Mouse (Mus musculus) forebrain, embryonic 13.5 days (tissue): ENCODE data around the gene Lgals1. TPM values are rescaled to one million over a fixed set of nuclear protein-coding genes. Genes with fewer than 3 reads are reported as not detected.
A peak's percentile ranks its signal among the peaks of the same experiment; 100 is the strongest.

ENCODE experiments used
- ATAC-seq: fragments of 200-750 bp; cut with Nextera tagmentation; 2 replicates; pipeline ENCODE4 v1.8.0; 2017
- H3K27ac ChIP-seq: fragments of 300-500 bp; sonication (generic); 2 replicates; pipeline ENCODE4 v1.5.1; 2015; ENCODE audit warnings: inconsistent platforms, mild to moderate bottlenecking, moderate library complexity
- H3K27me3 ChIP-seq: fragments of 300-500 bp; sonication (generic); 2 replicates; pipeline ENCODE4 v1.6.1; 2015; ENCODE audit warnings: mild to moderate bottlenecking, inconsistent platforms
- H3K36me3 ChIP-seq: fragments of 300-500 bp; sonication (generic); 2 replicates; pipeline ENCODE4 v1.6.1; 2015; ENCODE audit warnings: mild to moderate bottlenecking, inconsistent platforms; ENCODE audit not compliant: poor library complexity, severe bottlenecking
- H3K4me1 ChIP-seq: fragments of 300-500 bp; sonication (generic); 2 replicates; pipeline ENCODE4 v1.6.1; 2015; ENCODE audit warnings: inconsistent platforms
- H3K4me2 ChIP-seq: fragments of 300-500 bp; sonication (generic); 2 replicates; pipeline ENCODE4 v1.6.1; 2015; ENCODE audit warnings: inconsistent platforms, mild to moderate bottlenecking, moderate library complexity
- H3K4me3 ChIP-seq: fragments of 300-500 bp; sonication (generic); 2 replicates; pipeline ENCODE4 v1.5.1; 2015; ENCODE audit warnings: mild to moderate bottlenecking, inconsistent platforms
- H3K9ac ChIP-seq: fragments of 300-500 bp; sonication (generic); 2 replicates; pipeline ENCODE4 v1.6.1; 2015; ENCODE audit warnings: mild to moderate bottlenecking, inconsistent platforms
- H3K9me3 ChIP-seq: fragments of 300-500 bp; sonication (generic); replicated peaks from 2 replicates; pipeline ENCODE4 v1.6.1; 2016; ENCODE audit warnings: inconsistent platforms
- WGBS: fragments of 180-500 bp; shearing (Covaris S2); methylation state at CpG from one replicate; pipeline ENCODE4 v1.1.7; 2015; 5-methylcytosine and 5-hydroxymethylcytosine counted together
- polyA plus RNA-seq: library from polyadenylated mRNA; unstranded; fragments of >200 nt; fragmentation: Nextera tagmentation; extraction: Ambion mirVana; gene quantifications from 2 replicates; pipeline ENCODE4 v1.2.1, GENCODE M21; 2015

Lgals1 gene
- polyA plus RNA-seq, 1 experiment from 2014 or later = 110 TPM

DNA sequence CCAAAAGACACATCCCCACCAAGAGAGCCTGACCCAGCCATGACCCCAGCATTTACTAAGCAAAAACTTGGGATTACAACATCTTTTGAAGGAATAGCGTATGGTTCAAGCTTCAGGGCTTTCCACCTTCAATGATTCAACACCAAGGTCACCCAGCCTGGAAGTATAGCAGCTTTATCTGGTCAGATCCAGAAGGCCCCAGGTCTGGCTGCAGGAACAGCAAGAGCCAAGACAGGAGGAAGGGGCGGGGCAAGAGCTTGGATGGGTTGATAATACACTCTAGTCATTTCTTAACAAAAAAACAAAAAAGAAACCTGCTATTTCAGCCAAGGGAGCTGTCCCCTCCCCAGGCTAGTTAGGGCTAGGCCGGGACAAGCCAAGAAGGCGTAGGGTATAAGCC, 29.0 kb upstream of the Lgals1 start:
- no peak for ATAC-seq
- Histone ChIP-seq H3K4me2 (no peak overlapping the region), H3K27ac (no peak overlapping the region), H3K36me3 (peaks cover 28% of the 10 kb centered on the region), H3K4me3 (no peak overlapping the region), H3K27me3 (peaks cover 27% of the 10 kb centered on the region), H3K4me1 (peaks cover 17% of the 10 kb centered on the region), H3K9ac (no peak overlapping the region), H3K9me3 (no peaks in the 10 kb centered on the region)
- 91% methylated on average over 4 of the region's 4 CpGs for WGBS

DNA sequence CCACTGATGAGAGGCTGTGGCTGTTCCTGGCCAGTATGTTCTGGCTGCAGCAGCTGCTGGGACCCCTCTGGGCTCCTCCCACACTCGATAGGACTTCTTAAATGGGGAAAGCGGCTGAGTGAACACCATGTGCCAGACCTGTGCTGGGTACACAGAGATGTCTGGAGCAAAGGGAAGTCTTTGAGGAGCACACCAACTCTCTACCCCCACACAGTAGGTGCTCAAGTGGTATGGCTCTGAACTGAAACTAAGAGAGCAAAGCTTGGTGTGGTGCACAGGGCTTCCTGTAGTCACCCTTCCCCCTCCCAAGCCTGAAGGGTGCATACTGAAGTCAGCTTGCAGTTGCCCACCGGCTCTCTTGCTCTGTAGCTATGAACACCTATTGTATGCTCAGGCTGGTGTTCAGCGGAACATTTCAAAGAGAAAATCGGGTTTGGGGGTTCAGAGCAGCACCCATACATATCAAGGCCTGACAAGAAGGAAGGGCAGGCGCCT, 28.0 kb upstream of the Lgals1 start:
- H3K27me3 ChIP-seq = peaks cover 27% of the 10 kb centered on the region
- H3K4me2 ChIP-seq = 0 out of 2 replicates have a peak overlapping the region, but pooled peaks have one; percentile 90
- no peak overlapping the region for H3K9ac ChIP-seq
- H3K4me3 ChIP-seq = no peak overlapping the region
- H3K27ac ChIP-seq = no peak overlapping the region
- 54% methylated on average over 6 of the region's 6 CpGs for WGBS
- no peak for ATAC-seq
- no peaks in the 10 kb centered on the region for H3K9me3 ChIP-seq
- peaks cover 18% of the 10 kb centered on the region for H3K36me3 ChIP-seq
- peaks cover 17% of the 10 kb centered on the region for H3K4me1 ChIP-seq

DNA sequence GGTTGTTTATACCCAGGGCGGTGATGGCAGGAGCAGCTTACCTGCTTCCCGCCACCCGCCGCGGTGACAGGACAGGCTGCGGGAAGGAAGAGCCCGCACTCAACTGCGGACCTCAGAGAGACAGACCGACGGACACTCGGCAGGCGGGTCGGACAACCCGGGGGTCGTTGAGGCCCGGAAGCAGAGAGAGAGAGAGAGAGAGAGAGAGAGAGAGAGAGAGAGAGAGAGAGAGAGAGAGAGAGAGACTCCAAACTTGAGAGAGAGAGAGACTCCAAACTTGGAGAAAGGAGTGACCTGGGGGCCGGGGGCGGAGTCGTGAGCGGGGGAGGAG, 27.2 kb upstream of the Lgals1 start, which contains the start of gene Gm49510:
Gene Gm49510 (plus strand): TSS at position 259 of the 331 bp plus-strand sequence.
- H3K9me3 ChIP-seq = no peaks in the 10 kb centered on the region
- peak within 1 kb of the TSS; percentile 71 for H3K9ac ChIP-seq
- H3K4me1 ChIP-seq = peaks cover 17% of the 10 kb centered on the region
- peaks cover 27% of the 10 kb centered on the region for H3K27me3 ChIP-seq
- H3K4me2 ChIP-seq = peak within 1 kb of the TSS; percentile 90
- peak within 1 kb of the TSS; percentile 53 for H3K4me3 ChIP-seq
- H3K36me3 ChIP-seq = peaks cover 10% of the 10 kb centered on the region; the same call in 1 of the 2 replicates
- H3K27ac ChIP-seq = no peak within 1 kb of the TSS
- no peak for ATAC-seq
- under 1% methylated on average over 17 of the region's 20 CpGs for WGBS

DNA sequence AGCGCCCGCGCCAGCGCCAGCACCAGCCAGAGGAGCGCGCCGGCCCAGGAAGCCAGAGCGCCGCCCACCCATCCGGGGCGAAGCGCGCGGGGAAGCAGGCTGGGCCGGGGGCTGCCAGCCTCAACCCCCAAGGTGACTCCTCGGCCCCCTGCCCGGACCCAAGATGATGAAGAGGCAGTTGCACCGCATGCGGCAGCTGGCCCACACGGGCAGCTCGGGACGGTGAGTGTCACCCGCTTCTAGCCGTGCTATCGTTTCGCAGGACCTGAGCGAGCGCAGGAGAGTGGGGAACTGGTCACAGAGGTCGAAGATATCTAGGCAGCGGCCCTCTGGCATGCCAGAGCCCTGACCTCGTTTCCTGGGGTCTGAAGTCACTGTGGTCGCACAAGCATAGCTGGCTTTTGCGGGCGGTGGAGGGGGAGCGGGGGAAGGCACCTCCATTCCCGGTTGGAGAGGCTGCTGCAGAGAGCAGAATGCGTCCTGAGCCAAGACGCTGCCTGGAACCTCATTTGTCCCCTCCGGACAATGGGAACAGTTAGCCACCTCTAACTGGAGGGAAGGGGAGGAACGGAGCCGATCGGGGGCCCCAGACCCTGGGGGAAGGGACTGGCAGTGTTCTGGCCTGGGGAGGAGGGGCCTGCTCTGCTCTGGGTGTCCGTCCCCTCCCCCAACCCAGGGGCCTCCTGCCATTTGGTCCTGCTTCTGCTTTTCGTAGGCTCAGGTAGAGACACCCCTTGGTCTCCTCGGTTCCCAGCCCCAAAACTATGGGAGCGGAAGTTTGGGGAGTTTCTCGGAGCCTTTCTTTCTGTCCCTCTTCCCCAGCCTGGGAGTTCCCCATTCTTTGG, 26.6 kb upstream of the Lgals1 start, which contains the start of gene Sh3bp1:
Gene Sh3bp1 (plus strand): TSS at position 29 of the 845 bp plus-strand sequence.
- peaks cover 7% of the 10 kb centered on the region; the same call in 1 of the 2 replicates for H3K36me3 ChIP-seq
- no peak within 1 kb of the TSS for H3K27ac ChIP-seq
- no peak for ATAC-seq
- H3K4me2 ChIP-seq = peak within 1 kb of the TSS; percentile 90
- peaks cover 27% of the 10 kb centered on the region for H3K27me3 ChIP-seq
- H3K4me1 ChIP-seq = peaks cover 17% of the 10 kb centered on the region
- WGBS = 1% methylated on average over 47 of the region's 47 CpGs
- peak within 1 kb of the TSS; percentile 53 for H3K4me3 ChIP-seq
- H3K9me3 ChIP-seq = no peaks in the 10 kb centered on the region
- peak within 1 kb of the TSS; percentile 71 for H3K9ac ChIP-seq

DNA sequence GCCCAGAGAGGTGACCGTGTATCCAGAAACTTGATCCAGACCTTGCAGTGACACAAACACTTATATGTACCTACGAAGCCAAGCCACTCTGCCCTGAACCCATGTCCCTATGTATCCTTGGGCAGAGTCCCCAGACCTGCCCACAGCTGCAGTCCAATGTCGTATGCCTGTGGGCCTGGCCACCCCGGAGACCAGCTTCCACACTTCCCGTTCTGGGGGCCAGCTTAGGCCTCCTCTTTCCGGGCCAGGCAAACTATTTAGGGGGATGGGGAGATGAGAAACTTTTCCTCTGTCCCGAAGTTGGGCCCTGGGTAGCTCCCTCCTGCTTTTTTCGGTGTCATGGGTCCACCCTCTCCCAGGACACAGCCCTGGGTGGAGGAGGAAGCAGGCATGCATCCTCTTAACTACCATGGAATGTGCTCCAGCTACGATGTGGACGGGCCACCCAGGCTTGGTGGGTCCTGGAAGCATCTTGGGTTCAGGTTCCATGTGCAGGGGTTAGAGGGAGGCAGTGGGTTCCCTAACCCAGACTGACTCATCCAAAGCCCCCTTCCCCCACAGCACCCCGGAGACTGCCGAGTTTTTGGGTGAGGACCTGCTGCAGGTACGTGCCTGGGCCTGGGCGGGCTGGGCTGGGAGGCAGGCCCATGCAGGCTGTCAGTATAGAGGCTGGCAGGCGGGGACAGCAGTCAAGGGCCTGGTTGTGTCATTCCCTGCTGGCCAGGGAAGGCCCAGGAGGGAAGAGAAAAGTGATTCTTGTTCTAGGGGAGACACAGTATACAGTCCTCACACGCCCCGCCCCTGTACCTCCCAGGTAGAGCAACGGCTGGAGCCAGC, 25.7 kb upstream of the Lgals1 start:
- Histone ChIP-seq H3K4me3 (peak overlapping the region; percentile 53), H3K4me2 (peak overlapping the region; percentile 90), H3K36me3 (no peaks in the 10 kb centered on the region), H3K4me1 (peaks cover 17% of the 10 kb centered on the region), H3K27me3 (peaks cover 27% of the 10 kb centered on the region), H3K9ac (peak overlapping the region; percentile 71; the same call in 1 of the 2 replicates), H3K27ac (no peak overlapping the region), H3K9me3 (no peaks in the 10 kb centered on the region)
- WGBS = 24% methylated on average over 18 of the region's 18 CpGs
- ATAC-seq = no peak

GRCm38 (mm10) chr15:78901422-78901789, 25.1 kb upstream of the Lgals1 start:
- peaks cover 27% of the 10 kb centered on the region for H3K27me3 ChIP-seq
- no peak overlapping the region; the same call in 1 of the 2 replicates for H3K4me2 ChIP-seq
- ATAC-seq = no peak
- 24% methylated on average over 8 of the region's 8 CpGs for WGBS
- H3K4me1 ChIP-seq = peaks cover 17% of the 10 kb centered on the region
- no peak overlapping the region for H3K4me3 ChIP-seq
- no peak overlapping the region for H3K27ac ChIP-seq
- no peaks in the 10 kb centered on the region for H3K36me3 ChIP-seq
- H3K9ac ChIP-seq = 0 out of 2 replicates have a peak overlapping the region, but pooled peaks have one; percentile 7
- no peaks in the 10 kb centered on the region for H3K9me3 ChIP-seq

- Histone ChIP-seq H3K36me3 (no peaks in the 10 kb centered on the region), H3K4me3 (no peak overlapping the region), H3K4me1 (peaks cover 17% of the 10 kb centered on the region), H3K9ac (no peak overlapping the region), H3K9me3 (no peaks in the 10 kb centered on the region), H3K4me2 (no peak overlapping the region), H3K27me3 (peaks cover 26% of the 10 kb centered on the region), H3K27ac (no peak overlapping the region)
- ATAC-seq = peak; percentile 33; the same call in 1 of the 2 replicates
- WGBS = 3% methylated on average over 2 of the region's 2 CpGs
Observed at GRCm38 (mm10) chr15:78903243-78903642, 23.3 kb upstream of the Lgals1 start.

DNA sequence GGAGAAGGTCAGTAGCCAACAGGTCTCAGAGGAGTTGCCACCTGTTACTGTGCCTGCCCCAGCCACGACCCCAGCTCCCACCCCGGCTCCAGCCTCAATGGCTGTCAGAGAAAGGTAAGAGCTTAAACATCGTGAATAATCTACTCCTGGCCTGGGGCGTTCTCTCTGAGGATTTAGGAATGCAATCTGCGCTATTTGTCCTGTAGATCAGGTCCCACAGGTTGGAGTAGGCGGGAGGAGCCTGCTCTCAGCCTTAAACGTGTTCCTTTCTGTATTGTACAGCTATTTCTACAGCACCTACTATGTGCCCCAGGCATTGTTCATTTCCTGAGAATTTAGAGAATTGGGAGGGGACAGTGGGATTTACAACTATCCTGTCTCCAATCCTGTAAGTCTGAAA, 18.1 kb upstream of the Lgals1 start:
- H3K36me3 ChIP-seq = no peaks in the 10 kb centered on the region
- no peak overlapping the region for H3K9ac ChIP-seq
- H3K27me3 ChIP-seq = no peaks in the 10 kb centered on the region
- no peak for ATAC-seq
- H3K4me1 ChIP-seq = peaks cover 9% of the 10 kb centered on the region; the same call in 1 of the 2 replicates
- no peaks in the 10 kb centered on the region for H3K9me3 ChIP-seq
- no peak overlapping the region for H3K4me3 ChIP-seq
- WGBS = 86% methylated on average over 7 of the region's 7 CpGs
- H3K27ac ChIP-seq = no peak overlapping the region
- no peak overlapping the region for H3K4me2 ChIP-seq

DNA sequence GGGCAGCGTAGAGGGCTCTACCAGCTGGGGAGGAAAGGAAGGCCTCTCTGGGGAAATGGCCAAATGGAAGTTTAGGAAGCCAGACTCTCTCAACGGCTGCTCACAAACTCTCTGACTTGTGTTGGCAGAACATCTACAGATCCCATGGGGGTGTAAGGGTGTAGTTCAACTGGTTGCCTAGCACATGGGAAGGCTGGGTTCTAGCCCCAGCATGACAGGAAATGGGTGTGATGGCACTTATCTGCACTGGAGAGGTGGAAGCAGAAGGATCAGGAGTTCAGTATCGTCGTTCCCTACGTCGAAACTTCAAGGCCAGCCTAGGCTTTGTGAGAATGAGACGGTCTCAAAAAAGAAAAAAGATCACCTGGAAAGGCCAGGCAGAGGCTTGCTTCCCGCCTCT, 17.5 kb upstream of the Lgals1 start:
- no peak for ATAC-seq
- no peak overlapping the region for H3K27ac ChIP-seq
- no peak overlapping the region for H3K4me2 ChIP-seq
- no peaks in the 10 kb centered on the region for H3K9me3 ChIP-seq
- H3K36me3 ChIP-seq = no peaks in the 10 kb centered on the region
- H3K9ac ChIP-seq = no peak overlapping the region
- WGBS = 92% methylated on average over 8 of the region's 8 CpGs
- H3K27me3 ChIP-seq = no peaks in the 10 kb centered on the region
- no peak overlapping the region for H3K4me3 ChIP-seq
- H3K4me1 ChIP-seq = peaks cover 10% of the 10 kb centered on the region; the same call in 1 of the 2 replicates

- Histone ChIP-seq H3K27me3 (no peaks in the 10 kb centered on the region), H3K9me3 (no peaks in the 10 kb centered on the region), H3K36me3 (no peaks in the 10 kb centered on the region), H3K4me2 (no peak overlapping the region), H3K4me3 (no peak overlapping the region), H3K9ac (peak overlapping the region; percentile 21; the same call in 1 of the 2 replicates), H3K4me1 (peaks cover 37% of the 10 kb centered on the region), H3K27ac (no peak overlapping the region)
- 27% methylated on average over 9 of the region's 9 CpGs for WGBS
- no peak for ATAC-seq
Observed at GRCm38 (mm10) chr15:78912040-78912439, 14.5 kb upstream of the Lgals1 start.

DNA sequence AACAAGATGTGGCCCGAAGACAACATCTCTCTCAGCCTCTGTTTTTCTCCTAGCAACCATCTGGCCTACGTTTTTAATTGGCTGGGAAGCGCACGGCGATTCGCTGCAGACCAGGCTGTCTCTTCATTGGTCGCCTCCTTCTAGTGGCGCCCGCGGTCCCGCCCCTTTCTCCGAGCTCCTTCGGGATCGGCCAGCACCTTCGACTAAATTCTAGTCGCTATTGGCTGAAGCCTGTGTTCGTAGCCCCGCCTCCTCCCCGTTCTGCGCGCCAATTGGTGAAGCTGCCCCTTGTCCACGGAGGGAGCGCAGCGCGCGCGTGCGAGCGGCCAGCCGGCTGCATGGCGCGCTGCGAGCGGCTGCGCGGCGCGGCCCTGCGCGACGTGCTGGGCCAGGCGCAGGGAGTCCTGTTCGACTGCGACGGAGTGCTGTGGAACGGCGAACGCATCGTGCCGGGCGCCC, 12.9 kb upstream of the Lgals1 start, which contains the start of gene Pdxp:
Gene Pdxp (plus strand): TSS at position 288 of the 459 bp plus-strand sequence.
- H3K27me3 ChIP-seq = no peaks in the 10 kb centered on the region
- peak; percentile 95 for ATAC-seq
- H3K27ac ChIP-seq = peak within 1 kb of the TSS; percentile 97
- peak within 1 kb of the TSS; percentile 92 for H3K4me2 ChIP-seq
- under 1% methylated on average over 51 of the region's 51 CpGs for WGBS
- H3K9me3 ChIP-seq = no peaks in the 10 kb centered on the region
- H3K4me1 ChIP-seq = peaks cover 41% of the 10 kb centered on the region
- H3K4me3 ChIP-seq = peak within 1 kb of the TSS; percentile 81
- peaks cover 8% of the 10 kb centered on the region for H3K36me3 ChIP-seq
- H3K9ac ChIP-seq = peak within 1 kb of the TSS; percentile 88
